Mouse (Mus musculus): ENCODE measurements at regions not wholly inside any gene's neighbourhood (a gene's known extent, or its start where the extent isn't known, plus 50 kb on each side); places are given as distances from the start of the nearest gene placed in this dataset.

GRCm38 (mm10) chr14:15603954-15604523 is 165.3 kb upstream of the Lrrc3b start:
- DNase-seq (ENCODE audit: low spot score in 2 of 2): peak in 1 of 2 experiments; percentile 6

- DNase-seq (ENCODE audit: low spot score in 2 of 2): no peak
Measured at GRCm38 (mm10) chr14:15610166-15610565, 171.4 kb upstream of the Lrrc3b start.

GRCm38 (mm10) chr14:15634581-15634980 is 195.8 kb upstream of the Lrrc3b start:
- no peak for DNase-seq (ENCODE audit: low spot score in 2 of 2)

GRCm38 (mm10) chr14:15637681-15638080 is 198.9 kb upstream of the Lrrc3b start:
- no peak for DNase-seq (ENCODE audit: low spot score in 2 of 2)

- DNase-seq (ENCODE audit: low spot score in 2 of 2): no peak
Measured at GRCm38 (mm10) chr14:15638869-15639268, 200.1 kb upstream of the Lrrc3b start.

- DNase-seq (ENCODE audit: low spot score in 2 of 2): no peak
Measured at GRCm38 (mm10) chr14:15660886-15661285, 222.1 kb upstream of the Lrrc3b start.

- DNase-seq (ENCODE audit: low spot score in 2 of 2): no peak
Measured at GRCm38 (mm10) chr14:15672292-15672691, 233.5 kb upstream of the Lrrc3b start.

GRCm38 (mm10) chr14:15677218-15677617 is 238.4 kb upstream of the Lrrc3b start:
- no peak for DNase-seq (ENCODE audit: low spot score in 2 of 2)

- DNase-seq (ENCODE audit: low spot score in 2 of 2): no peak
Measured at GRCm38 (mm10) chr14:15679456-15679855, 240.7 kb upstream of the Lrrc3b start.

GRCm38 (mm10) chr14:15698001-15698400 is 259.2 kb upstream of the Lrrc3b start:
- DNase-seq (ENCODE audit: low spot score in 2 of 2): no peak

GRCm38 (mm10) chr14:15698607-15699006 is 259.8 kb upstream of the Lrrc3b start:
- DNase-seq (ENCODE audit: low spot score in 2 of 2): no peak

- no peak for DNase-seq (ENCODE audit: low spot score in 2 of 2)
Measured at GRCm38 (mm10) chr14:15722135-15722534, 283.3 kb upstream of the Lrrc3b start.

GRCm38 (mm10) chr14:15746629-15747238 is 307.9 kb upstream of the Lrrc3b start:
- no peak for DNase-seq (ENCODE audit: low spot score in 2 of 2)

- no peak for DNase-seq (ENCODE audit: low spot score in 2 of 2)
Measured at GRCm38 (mm10) chr14:15769846-15770448, 331.2 kb upstream of the Lrrc3b start.

- DNase-seq (ENCODE audit: low spot score in 2 of 2): no peak
Measured at GRCm38 (mm10) chr14:15784727-15785126, 345.9 kb upstream of the Lrrc3b start.

GRCm38 (mm10) chr14:15785230-15785629 is 346.4 kb upstream of the Lrrc3b start:
- DNase-seq (ENCODE audit: low spot score in 2 of 2): no peak

GRCm38 (mm10) chr14:15795698-15796097 is 356.9 kb upstream of the Lrrc3b start:
- DNase-seq (ENCODE audit: low spot score in 2 of 2): no peak

GRCm38 (mm10) chr14:15797019-15797418 is 358.2 kb upstream of the Lrrc3b start:
- DNase-seq (ENCODE audit: low spot score in 2 of 2): no peak

GRCm38 (mm10) chr14:15801477-15802099 is 362.8 kb upstream of the Lrrc3b start:
- DNase-seq (ENCODE audit: low spot score in 2 of 2): no peak

GRCm38 (mm10) chr14:15809083-15809482 is 370.3 kb upstream of the Lrrc3b start:
- DNase-seq (ENCODE audit: low spot score in 2 of 2): no peak

- no peak for DNase-seq (ENCODE audit: low spot score in 2 of 2)
Measured at GRCm38 (mm10) chr14:15841390-15842023, 402.7 kb upstream of the Lrrc3b start.

GRCm38 (mm10) chr14:15842024-15842599 is 403.3 kb upstream of the Lrrc3b start:
- no peak for DNase-seq (ENCODE audit: low spot score in 2 of 2)

All from right cerebral cortex, postnatal 36 days (tissue).